Mouse (Mus musculus) hindbrain, postnatal 0 days (tissue): ENCODE measurements around the gene Edem2. TPM values are rescaled to one million over a fixed set of nuclear protein-coding genes. Genes with fewer than 3 reads are reported as not detected.

ENCODE experiments used
- ATAC-seq: fragments of 200-750 bp; cut with Nextera tagmentation; 2 replicates; pipeline ENCODE4 v1.8.0; 2017; ENCODE audit warnings: mild to moderate bottlenecking, moderate TSS enrichment, moderate library complexity
- DNase-seq: peaks from one replicate; pipeline ENCODE4 v3.0.0-alpha.2; 2015; ENCODE audit warnings: low spot score
- H3K27ac ChIP-seq: fragments of 300-500 bp; sonication (generic); 2 replicates; pipeline ENCODE4 v1.5.1; 2014; ENCODE audit warnings: mild to moderate bottlenecking
- H3K27me3 ChIP-seq: fragments of 300-500 bp; sonication (generic); 2 replicates; pipeline ENCODE4 v1.6.1; 2014; ENCODE audit warnings: low read length, mixed read lengths; ENCODE audit not compliant: insufficient read depth
- H3K36me3 ChIP-seq: fragments of 300-500 bp; sonication (generic); 2 replicates; pipeline ENCODE4 v1.6.1; 2014; ENCODE audit warnings: low read length, mixed read lengths; ENCODE audit not compliant: insufficient read depth
- H3K4me1 ChIP-seq: fragments of 300-500 bp; sonication (generic); 2 replicates; pipeline ENCODE4 v1.6.1; 2014; ENCODE audit warnings: antibody characterized with exemption, low read length, mixed read lengths; ENCODE audit not compliant: insufficient read depth
- H3K4me2 ChIP-seq: fragments of 300-500 bp; sonication (generic); 2 replicates; pipeline ENCODE4 v1.6.1; 2014; ENCODE audit warnings: low read depth, mild to moderate bottlenecking, low read length, moderate library complexity, mixed read lengths
- H3K4me3 ChIP-seq: fragments of 300-500 bp; sonication (generic); 2 replicates; pipeline ENCODE4 v1.5.1; 2014; ENCODE audit warnings: low read length
- H3K9ac ChIP-seq: fragments of 300-500 bp; sonication (generic); replicated peaks from 2 replicates; pipeline ENCODE4 v1.6.1; 2014; ENCODE audit warnings: mild to moderate bottlenecking, low read length, moderate library complexity, mixed read lengths
- H3K9me3 ChIP-seq: fragments of 300-500 bp; sonication (generic); 2 replicates; pipeline ENCODE4 v1.6.1; 2016; ENCODE audit warnings: low read length, mixed read lengths
- CTCF ChIP-seq: IDR thresholded peaks from 2 replicates; pipeline ENCODE4 v1.5.1; 2016; ENCODE audit warnings: antibody characterized with exemption, control low read depth, low read depth
- WGBS: fragments of 180-500 bp; shearing (Covaris S2); extraction: QIAGEN DNeasy Blood & Tissue Kit; methylation state at CpG from one replicate; pipeline ENCODE4 v1.1.7; 2014; 5-methylcytosine and 5-hydroxymethylcytosine counted together
- polyA plus RNA-seq: library from polyadenylated mRNA; unstranded; fragments of >200 nt; fragmentation: Nextera tagmentation; extraction: Ambion mirVana; gene quantifications from 2 replicates; pipeline ENCODE4 v1.2.1, GENCODE M21; 2015
- total RNA-seq: library from RNA; depleted of rRNA; stranded (reverse); fragments of >200 nt; gene quantifications from 2 replicates; pipeline ENCODE4 v1.2.3, GENCODE M21; 2014

Gene Edem2
- total and polyA plus RNA-seq, 2 experiments from 2014 or later, result 27.9 to 40.7 TPM

GRCm38 (mm10) chr2:155751014-155751786 lies 21.9 kb upstream of the Edem2 start, which contains the start of gene Procr:
Procr (plus strand) TSS chr2:155751117.
- Histone ChIP-seq H3K4me1 (no peaks in the 10 kb centered on the region), H3K4me2 (peak within 1 kb of the TSS; percentile 58), H3K27me3 (no peaks in the 10 kb centered on the region), H3K36me3 (no peaks in the 10 kb centered on the region), H3K9me3 (no peaks in the 10 kb centered on the region), H3K9ac (0 out of 2 replicates have a peak within 1 kb of the TSS, but pooled peaks have one; percentile 33), H3K27ac (no peak within 1 kb of the TSS), H3K4me3 (peak within 1 kb of the TSS; percentile 35)
- DNase-seq (peak; percentile 4), ATAC-seq (no peak)
- no peak for TF ChIP-seq CTCF
- 5% methylated on average over 24 of the region's 25 CpGs for WGBS

DNA sequence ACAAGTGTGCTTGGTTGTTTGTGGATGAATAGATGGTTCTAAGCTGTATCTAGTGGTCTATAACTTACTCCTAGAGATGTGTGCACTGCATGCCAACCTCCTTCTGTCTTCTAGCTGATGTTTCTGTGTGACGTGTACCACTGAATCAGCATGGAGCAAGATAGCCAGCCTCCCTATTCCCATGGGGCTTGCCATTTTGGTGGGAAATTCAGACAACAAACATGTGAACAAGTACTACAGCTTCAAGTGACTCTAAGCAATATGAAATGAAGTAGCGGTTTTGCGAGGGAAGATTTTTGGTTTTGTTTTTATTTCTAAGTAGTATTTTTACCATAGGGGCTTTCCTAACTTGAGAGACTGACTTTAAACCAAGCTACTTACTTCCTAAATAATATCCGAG lies 20.1 kb upstream of the Edem2 start:
- no peaks in the 10 kb centered on the region for H3K36me3 ChIP-seq
- H3K9me3 ChIP-seq, result no peaks in the 10 kb centered on the region
- no peak overlapping the region for H3K4me2 ChIP-seq
- H3K9ac ChIP-seq, result no peak overlapping the region
- TF ChIP-seq CTCF, result no peak
- H3K27ac ChIP-seq, result no peak overlapping the region
- no peaks in the 10 kb centered on the region for H3K27me3 ChIP-seq
- ATAC-seq, result no peak
- no peak for DNase-seq
- 83% methylated on average over 4 of the region's 4 CpGs for WGBS
- H3K4me3 ChIP-seq, result no peak overlapping the region
- H3K4me1 ChIP-seq, result no peaks in the 10 kb centered on the region

GRCm38 (mm10) chr2:155745487-155745886 lies 16.2 kb upstream of the Edem2 start:
- WGBS, result 73% methylated on average over 3 of the region's 3 CpGs
- no peaks in the 10 kb centered on the region for H3K9me3 ChIP-seq
- TF ChIP-seq CTCF, result no peak
- no peak overlapping the region for H3K4me2 ChIP-seq
- no peak overlapping the region for H3K9ac ChIP-seq
- H3K27ac ChIP-seq, result no peak overlapping the region
- H3K4me3 ChIP-seq, result no peak overlapping the region
- H3K4me1 ChIP-seq, result no peaks in the 10 kb centered on the region
- H3K27me3 ChIP-seq, result no peaks in the 10 kb centered on the region
- ATAC-seq (no peak), DNase-seq (no peak)
- no peaks in the 10 kb centered on the region for H3K36me3 ChIP-seq

DNA sequence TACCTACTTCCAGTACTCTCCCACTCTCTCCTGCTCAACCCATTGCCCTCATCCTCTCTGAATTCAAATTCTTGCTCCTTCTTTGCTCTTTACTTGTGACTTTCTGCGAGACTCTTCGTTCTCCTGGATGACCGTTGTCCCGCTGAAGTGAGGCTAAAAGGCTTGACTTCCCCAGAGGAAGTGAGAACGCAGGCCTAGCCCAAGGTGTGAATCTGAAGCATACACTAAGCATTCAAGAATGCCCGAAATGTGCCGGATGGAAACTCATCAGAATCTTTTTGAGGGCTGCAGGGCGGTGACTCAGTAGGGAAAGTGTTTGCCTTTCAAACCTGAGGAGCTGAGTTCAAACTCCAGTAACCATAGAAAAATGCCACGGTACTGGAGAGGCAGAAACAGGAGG lies 14.1 kb upstream of the Edem2 start:
- Histone ChIP-seq H3K4me3 (no peak overlapping the region), H3K27me3 (no peaks in the 10 kb centered on the region), H3K27ac (no peak overlapping the region), H3K9ac (no peak overlapping the region), H3K4me1 (no peaks in the 10 kb centered on the region), H3K36me3 (no peaks in the 10 kb centered on the region), H3K9me3 (no peaks in the 10 kb centered on the region), H3K4me2 (no peak overlapping the region)
- WGBS, result 88% methylated on average over 9 of the region's 9 CpGs
- DNase-seq (no peak), ATAC-seq (no peak)
- no peak for TF ChIP-seq CTCF

GRCm38 (mm10) chr2:155742931-155743337 lies 13.7 kb upstream of the Edem2 start:
- H3K27ac ChIP-seq, result no peak overlapping the region
- 58% methylated on average over 12 of the region's 12 CpGs for WGBS
- H3K36me3 ChIP-seq, result no peaks in the 10 kb centered on the region
- H3K9ac ChIP-seq, result no peak overlapping the region
- no peaks in the 10 kb centered on the region for H3K4me1 ChIP-seq
- H3K4me3 ChIP-seq, result no peak overlapping the region
- TF ChIP-seq CTCF, result no peak
- ATAC-seq, result no peak
- H3K9me3 ChIP-seq, result no peaks in the 10 kb centered on the region
- no peaks in the 10 kb centered on the region for H3K27me3 ChIP-seq
- H3K4me2 ChIP-seq, result no peak overlapping the region
- DNase-seq, result peak; percentile 14

DNA sequence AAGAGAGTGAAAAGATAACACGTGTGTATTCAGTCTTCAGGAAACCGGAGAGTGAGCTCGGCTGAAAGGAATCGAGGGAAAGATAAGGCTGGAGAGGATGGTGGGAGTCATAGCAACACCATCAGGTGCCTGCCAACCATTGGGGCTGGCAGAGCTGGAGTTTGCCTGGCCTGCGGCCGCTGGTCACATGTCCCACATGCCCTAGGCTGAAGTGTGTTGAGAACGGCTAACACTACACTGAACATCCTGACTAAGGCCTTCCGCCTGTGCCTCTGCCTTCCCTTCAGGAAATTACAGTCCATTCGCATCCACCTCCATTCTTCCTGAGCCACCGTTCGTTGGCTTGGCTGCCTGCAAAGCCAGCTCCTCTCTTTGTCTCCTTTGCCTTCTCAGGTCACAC lies 12.9 kb upstream of the Edem2 start:
- H3K9me3 ChIP-seq, result no peaks in the 10 kb centered on the region
- no peak for TF ChIP-seq CTCF
- no peak overlapping the region for H3K4me2 ChIP-seq
- DNase-seq (no peak), ATAC-seq (no peak)
- 78% methylated on average over 11 of the region's 11 CpGs for WGBS
- no peaks in the 10 kb centered on the region for H3K4me1 ChIP-seq
- no peak overlapping the region for H3K4me3 ChIP-seq
- H3K36me3 ChIP-seq, result no peaks in the 10 kb centered on the region
- no peak overlapping the region for H3K27ac ChIP-seq
- no peak overlapping the region for H3K9ac ChIP-seq
- H3K27me3 ChIP-seq, result no peaks in the 10 kb centered on the region

DNA sequence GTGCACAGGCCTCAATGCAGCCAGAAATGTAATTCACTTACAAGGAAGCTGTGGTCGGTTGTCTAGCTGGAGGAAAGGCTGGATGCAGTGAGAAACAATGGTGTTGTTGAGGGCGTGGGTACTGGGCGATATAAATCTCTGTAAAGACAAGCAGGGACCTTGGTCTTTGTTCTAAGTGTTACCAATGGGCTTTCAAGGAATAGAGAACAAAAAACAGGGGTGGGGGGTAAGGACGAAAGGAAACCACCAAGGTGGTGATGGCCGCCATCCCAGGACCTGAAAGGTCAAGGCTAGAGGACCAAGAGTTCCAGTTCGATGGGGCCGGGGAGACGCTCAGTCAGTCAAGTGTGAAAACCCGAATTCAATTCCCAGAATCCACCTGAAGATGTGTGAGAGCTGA lies 8.5 kb upstream of the Edem2 start:
- no peak overlapping the region for H3K9ac ChIP-seq
- TF ChIP-seq CTCF, result no peak
- ATAC-seq, result no peak

More for the DNA sequence above, 8.5 kb upstream of the Edem2 start:
- H3K4me2 ChIP-seq, result no peak overlapping the region
- WGBS, result 67% methylated on average over 9 of the region's 9 CpGs
- no peaks in the 10 kb centered on the region for H3K9me3 ChIP-seq
- no peak for DNase-seq
- no peaks in the 10 kb centered on the region for H3K4me1 ChIP-seq
- no peak overlapping the region for H3K27ac ChIP-seq
- no peaks in the 10 kb centered on the region for H3K27me3 ChIP-seq
- no peak overlapping the region for H3K4me3 ChIP-seq
- H3K36me3 ChIP-seq, result no peaks in the 10 kb centered on the region
